Mouse (Mus musculus): ENCODE measurements around the gene Ipo4. TPM values are rescaled to one million over a fixed set of nuclear protein-coding genes. Genes with fewer than 3 reads are reported as not detected.

Gene Ipo4
- polyA plus RNA-seq, 1 experiment from 2014 or later = 95.6 TPM

- Histone ChIP-seq H3K4me2 (no peak overlapping the region), H3K4me1 (peaks cover 5% of the 10 kb centered on the region; the same call in 1 of the 2 replicates), H3K9ac (no peak overlapping the region), H3K9me3 (no peaks in the 10 kb centered on the region), H3K4me3 (no peak overlapping the region), H3K36me3 (peaks cover 80% of the 10 kb centered on the region), H3K27ac (no peak overlapping the region), H3K27me3 (no peaks in the 10 kb centered on the region)
- ATAC-seq (ENCODE audit: borderline replicate concordance, extremely low read depth, low FRiP score, low TSS enrichment) = no peak
- 92% methylated on average over 21 of the region's 21 CpGs for WGBS
Observed at GRCm38 (mm10) chr14:55598521-55599390, 37.0 kb downstream of the Ipo4 start.

- H3K27ac ChIP-seq = no peak overlapping the region
- no peak overlapping the region for H3K9ac ChIP-seq
- no peak for ATAC-seq (ENCODE audit: borderline replicate concordance, extremely low read depth, low FRiP score, low TSS enrichment)
- peaks cover 17% of the 10 kb centered on the region for H3K4me1 ChIP-seq
- WGBS = 74% methylated on average over 13 of the region's 13 CpGs
- H3K27me3 ChIP-seq = no peaks in the 10 kb centered on the region
- H3K9me3 ChIP-seq = no peaks in the 10 kb centered on the region
- H3K4me3 ChIP-seq = no peak overlapping the region
- peaks cover 60% of the 10 kb centered on the region for H3K36me3 ChIP-seq
- no peak overlapping the region for H3K4me2 ChIP-seq
Observed at GRCm38 (mm10) chr14:55596036-55596690, 39.6 kb downstream of the Ipo4 start.

GRCm38 (mm10) chr14:55592226-55592625 lies 43.5 kb downstream of the Ipo4 start:
- no peaks in the 10 kb centered on the region for H3K27me3 ChIP-seq

GRCm38 (mm10) chr14:55591331-55591891 lies 44.3 kb downstream of the Ipo4 start, which contains the start of gene Rnf31:
Rnf31 (plus strand) TSS chr14:55591708.
- peaks cover 28% of the 10 kb centered on the region for H3K36me3 ChIP-seq
- WGBS = 0% methylated on average over 33 of the region's 33 CpGs

More at GRCm38 (mm10) chr14:55592226-55592625, 43.5 kb downstream of the Ipo4 start:
- H3K9ac ChIP-seq = peak overlapping the region; percentile 80
- H3K4me2 ChIP-seq = peak overlapping the region; percentile 93
- 4% methylated on average over 16 of the region's 16 CpGs for WGBS
- H3K27ac ChIP-seq = peak overlapping the region; percentile 99
- H3K9me3 ChIP-seq = no peaks in the 10 kb centered on the region
- ATAC-seq (ENCODE audit: borderline replicate concordance, extremely low read depth, low FRiP score, low TSS enrichment) = no peak
- H3K36me3 ChIP-seq = peaks cover 33% of the 10 kb centered on the region
- H3K4me3 ChIP-seq = peak overlapping the region; percentile 84
- peaks cover 25% of the 10 kb centered on the region for H3K4me1 ChIP-seq

GRCm38 (mm10) chr14:55590748-55591330 lies 44.9 kb downstream of the Ipo4 start, which contains the start of gene Psme2:
Psme2 (minus strand) TSS chr14:55591113.
- Histone ChIP-seq H3K9me3 (no peaks in the 10 kb centered on the region), H3K4me1 (peaks cover 25% of the 10 kb centered on the region), H3K9ac (peak within 1 kb of the TSS; percentile 80), H3K4me3 (peak within 1 kb of the TSS; percentile 84), H3K36me3 (peaks cover 23% of the 10 kb centered on the region), H3K27me3 (no peaks in the 10 kb centered on the region), H3K27ac (peak within 1 kb of the TSS; percentile 99), H3K4me2 (peak within 1 kb of the TSS; percentile 93)
- under 1% methylated on average over 22 of the region's 22 CpGs for WGBS
- ATAC-seq (ENCODE audit: borderline replicate concordance, extremely low read depth, low FRiP score, low TSS enrichment) = peak; percentile 97

More at GRCm38 (mm10) chr14:55591331-55591891, 44.3 kb downstream of the Ipo4 start, which contains the start of gene Rnf31:
- Histone ChIP-seq H3K27ac (peak within 1 kb of the TSS; percentile 99), H3K4me3 (peak within 1 kb of the TSS; percentile 84), H3K9me3 (no peaks in the 10 kb centered on the region), H3K4me1 (peaks cover 25% of the 10 kb centered on the region), H3K4me2 (peak within 1 kb of the TSS; percentile 93), H3K27me3 (no peaks in the 10 kb centered on the region), H3K9ac (peak within 1 kb of the TSS; percentile 80)
- peak; percentile 90 for ATAC-seq (ENCODE audit: borderline replicate concordance, extremely low read depth, low FRiP score, low TSS enrichment)

- WGBS = 78% methylated on average over 11 of the region's 11 CpGs
- Histone ChIP-seq H3K9me3 (no peaks in the 10 kb centered on the region), H3K4me1 (peaks cover 26% of the 10 kb centered on the region), H3K9ac (peak overlapping the region; percentile 66), H3K36me3 (peaks cover 13% of the 10 kb centered on the region), H3K4me3 (peak overlapping the region; percentile 84), H3K27ac (peak overlapping the region; percentile 99; the same call in 1 of the 2 replicates), H3K27me3 (peaks cover under 1% of the 10 kb centered on the region; the same call in 1 of the 2 replicates), H3K4me2 (peak overlapping the region; percentile 93)
- no peak for ATAC-seq (ENCODE audit: borderline replicate concordance, extremely low read depth, low FRiP score, low TSS enrichment)
Observed at GRCm38 (mm10) chr14:55589771-55590448, 45.8 kb downstream of the Ipo4 start.

GRCm38 (mm10) chr14:55589271-55589670 lies 46.5 kb downstream of the Ipo4 start:
- peaks cover 32% of the 10 kb centered on the region for H3K4me1 ChIP-seq
- H3K36me3 ChIP-seq = peaks cover 10% of the 10 kb centered on the region
- no peaks in the 10 kb centered on the region for H3K9me3 ChIP-seq
- no peak overlapping the region for H3K4me2 ChIP-seq
- no peak overlapping the region for H3K4me3 ChIP-seq
- H3K9ac ChIP-seq = no peak overlapping the region
- H3K27me3 ChIP-seq = peaks cover 7% of the 10 kb centered on the region; the same call in 1 of the 2 replicates
- H3K27ac ChIP-seq = no peak overlapping the region
- no peak for ATAC-seq (ENCODE audit: borderline replicate concordance, extremely low read depth, low FRiP score, low TSS enrichment)
- WGBS = 89% methylated on average over 5 of the region's 5 CpGs

DNA sequence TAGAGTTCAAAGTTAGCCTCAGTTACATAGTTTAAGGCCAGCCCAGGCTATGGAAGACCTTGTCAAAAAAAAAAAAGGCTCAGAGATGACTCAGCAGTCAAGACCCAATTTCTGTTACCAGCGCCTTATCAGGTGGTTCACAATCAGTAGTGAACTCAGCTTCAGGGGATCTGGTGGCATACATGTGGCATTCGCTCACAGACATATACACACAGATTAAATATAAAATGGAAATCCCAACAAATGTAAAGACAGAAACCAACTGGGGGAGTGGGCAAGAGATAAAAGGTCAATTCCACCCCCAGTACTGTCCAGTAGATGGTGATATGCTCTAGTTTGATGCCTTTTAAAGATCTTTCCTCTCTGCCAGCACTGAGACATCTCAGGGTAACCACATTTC lies 49.6 kb downstream of the Ipo4 start:
- ATAC-seq (ENCODE audit: borderline replicate concordance, extremely low read depth, low FRiP score, low TSS enrichment) = no peak
- peaks cover 21% of the 10 kb centered on the region for H3K36me3 ChIP-seq
- H3K9ac ChIP-seq = no peak overlapping the region
- H3K4me2 ChIP-seq = no peak overlapping the region
- H3K9me3 ChIP-seq = no peaks in the 10 kb centered on the region
- WGBS = 87% methylated on average over 2 of the region's 2 CpGs
- no peak overlapping the region for H3K27ac ChIP-seq
- H3K4me3 ChIP-seq = no peak overlapping the region
- peaks cover 16% of the 10 kb centered on the region for H3K4me1 ChIP-seq
- peaks cover 8% of the 10 kb centered on the region; the same call in 1 of the 2 replicates for H3K27me3 ChIP-seq

GRCm38 (mm10) chr14:55585566-55585960 lies 50.2 kb downstream of the Ipo4 start:
- Histone ChIP-seq H3K9me3 (no peaks in the 10 kb centered on the region), H3K4me1 (peaks cover 16% of the 10 kb centered on the region), H3K4me3 (peak overlapping the region; percentile 46; the same call in 1 of the 2 replicates), H3K36me3 (peaks cover 24% of the 10 kb centered on the region), H3K27ac (no peak overlapping the region), H3K9ac (no peak overlapping the region), H3K27me3 (peaks cover 8% of the 10 kb centered on the region; the same call in 1 of the 2 replicates), H3K4me2 (peak overlapping the region; percentile 87)
- 0 out of 2 replicates have a peak, but pooled peaks have one; percentile 25 for ATAC-seq (ENCODE audit: borderline replicate concordance, extremely low read depth, low FRiP score, low TSS enrichment)
- WGBS = 48% methylated on average over 6 of the region's 6 CpGs

DNA sequence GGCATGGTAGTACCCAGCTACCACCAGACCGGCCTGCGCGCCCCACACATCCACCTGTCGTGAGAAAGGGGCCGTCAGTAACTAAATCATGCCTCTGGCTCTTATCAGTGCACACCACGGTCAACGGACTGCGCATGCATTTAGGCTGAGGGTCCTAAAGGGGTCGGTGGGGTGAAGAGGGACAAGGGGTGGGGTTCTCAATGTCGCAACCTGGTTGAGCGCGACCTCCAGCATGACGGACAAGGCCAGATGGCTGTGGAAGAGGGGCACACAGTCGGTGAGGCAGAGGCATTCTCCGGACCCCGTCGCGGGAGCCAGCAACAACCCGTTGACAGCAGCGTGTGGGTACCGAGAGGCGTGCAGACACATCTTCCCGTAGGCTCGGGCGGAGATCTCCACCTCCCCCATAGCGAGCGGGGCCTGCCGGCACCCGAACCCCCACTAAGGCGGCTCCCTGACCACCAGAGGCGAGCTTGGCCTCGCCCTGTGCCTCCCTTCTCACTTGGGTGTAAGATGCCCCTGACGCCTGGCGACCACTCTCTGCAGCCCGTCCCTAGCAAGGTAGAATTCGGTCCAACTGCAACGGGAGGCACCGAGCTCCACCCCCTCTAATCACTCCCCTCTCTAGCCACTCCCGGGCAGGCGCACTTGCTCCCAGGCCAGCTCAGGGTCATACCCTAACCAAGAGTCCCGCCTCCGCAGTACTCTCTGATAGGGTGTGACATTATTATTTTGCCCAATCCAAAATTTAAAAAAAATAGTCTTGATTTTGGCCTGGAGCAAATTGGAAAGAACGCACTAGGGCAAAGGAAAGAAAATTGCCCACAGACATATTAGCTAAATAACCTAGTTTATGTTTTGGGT lies 50.8 kb downstream of the Ipo4 start, which contains the start of gene Emc9:
TSS of gene Emc9 (minus strand) at position 601 of the 864 bp plus-strand sequence.
- ATAC-seq (ENCODE audit: borderline replicate concordance, extremely low read depth, low FRiP score, low TSS enrichment) = peak; percentile 78
- WGBS = 4% methylated on average over 43 of the region's 43 CpGs
- Histone ChIP-seq H3K9me3 (no peaks in the 10 kb centered on the region), H3K36me3 (peaks cover 25% of the 10 kb centered on the region), H3K4me3 (peak within 1 kb of the TSS; percentile 46), H3K27me3 (peaks cover 8% of the 10 kb centered on the region; the same call in 1 of the 2 replicates), H3K4me1 (peaks cover 10% of the 10 kb centered on the region), H3K9ac (peak within 1 kb of the TSS; percentile 45), H3K27ac (no peak within 1 kb of the TSS), H3K4me2 (peak within 1 kb of the TSS; percentile 87)
